Mouse (Mus musculus): ENCODE data around the gene Frmd6.
A peak's percentile ranks its signal among the peaks of the same experiment; 100 is the strongest.

Gene Frmd6

DNA sequence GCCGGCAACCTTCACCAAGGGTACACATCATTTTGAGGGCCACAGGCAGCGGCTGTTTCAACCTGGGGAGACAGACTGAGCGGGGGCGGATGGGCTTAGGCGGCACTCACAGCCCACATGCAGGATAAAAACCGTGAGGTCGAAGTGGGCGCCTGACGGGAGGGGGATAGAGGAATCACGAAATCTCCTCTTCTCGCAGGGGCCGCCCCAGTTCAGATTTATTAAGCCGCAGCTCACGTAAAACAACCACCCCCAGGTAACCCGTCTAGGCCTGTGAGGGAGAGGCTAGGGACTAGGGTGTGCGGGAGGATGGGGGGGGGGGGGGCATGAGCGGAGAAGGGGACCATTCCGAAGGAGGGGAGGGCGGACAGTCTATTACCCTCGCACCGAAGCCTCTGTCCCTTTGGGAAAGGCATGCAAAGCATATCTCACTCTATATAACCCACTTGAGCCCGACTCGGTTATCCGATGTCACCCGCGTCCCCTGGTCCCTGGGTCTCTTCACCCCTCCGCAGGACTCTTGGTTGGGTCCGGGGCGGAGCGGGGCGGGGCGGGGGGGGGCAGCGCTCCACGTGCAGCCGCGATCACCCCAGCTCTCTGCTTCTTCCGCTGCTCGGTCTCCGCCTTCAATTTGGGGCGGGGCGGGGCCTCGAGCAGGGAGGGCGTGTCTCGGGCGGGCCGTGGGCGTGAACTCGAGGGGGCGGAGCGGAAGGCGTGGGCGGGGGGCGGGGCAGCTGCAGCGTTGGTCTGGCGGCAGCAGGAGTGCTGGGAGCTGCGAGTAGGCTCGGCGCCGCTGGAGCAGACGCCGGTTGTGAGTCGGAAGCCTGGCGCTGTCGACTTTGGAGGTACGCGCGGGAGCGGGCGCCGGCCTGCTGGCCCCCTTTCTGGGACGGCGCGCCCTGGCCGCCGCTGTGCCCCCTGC, at the start of gene Frmd6:
Gene Frmd6, plus strand, starts transcription at position 786 of the 922 bp plus-strand sequence.
- peak; percentile 95 to 96 for DNase-seq

DNA sequence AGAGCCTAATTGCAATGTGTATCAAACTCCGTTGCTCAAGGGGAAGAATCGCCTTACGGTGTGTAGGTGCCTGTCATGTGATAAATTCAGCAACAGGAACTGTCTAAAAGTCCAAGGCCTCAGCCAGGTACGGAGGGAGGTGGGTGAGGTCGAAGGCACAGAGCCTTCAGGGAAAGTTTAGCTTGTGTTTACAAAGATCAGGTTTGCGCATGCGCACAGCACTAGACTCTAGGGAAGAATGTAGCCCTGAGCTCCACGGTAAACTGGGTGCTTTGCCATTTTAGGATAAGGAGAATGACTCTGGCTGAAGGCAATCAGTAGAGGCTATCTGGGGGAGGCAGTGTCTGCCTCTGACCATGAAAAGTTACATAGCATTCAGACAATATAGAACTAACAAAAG, 49.7 kb upstream of the Frmd6 start:
- DNase-seq: no peak

DNA sequence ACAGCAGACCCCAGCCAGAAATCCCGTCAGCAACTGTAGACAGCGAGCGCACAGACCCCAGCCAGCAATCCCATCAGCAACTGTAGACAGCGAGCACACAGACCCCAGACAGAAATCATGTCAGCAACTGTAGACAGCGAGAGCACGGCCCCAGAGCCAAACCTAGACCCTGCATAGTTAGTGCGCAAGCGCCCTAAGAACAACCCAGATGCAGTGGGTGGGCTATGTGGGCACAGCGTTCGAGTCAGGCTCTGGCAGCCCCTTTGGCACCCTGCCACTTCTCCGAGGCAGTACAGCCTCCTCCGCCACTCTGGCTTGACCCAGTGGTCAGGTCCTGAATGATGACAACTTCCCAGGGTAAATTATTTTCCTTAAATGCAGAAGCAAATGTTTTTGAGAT, 48.6 kb upstream of the Frmd6 start:
- DNase-seq: no peak

DNA sequence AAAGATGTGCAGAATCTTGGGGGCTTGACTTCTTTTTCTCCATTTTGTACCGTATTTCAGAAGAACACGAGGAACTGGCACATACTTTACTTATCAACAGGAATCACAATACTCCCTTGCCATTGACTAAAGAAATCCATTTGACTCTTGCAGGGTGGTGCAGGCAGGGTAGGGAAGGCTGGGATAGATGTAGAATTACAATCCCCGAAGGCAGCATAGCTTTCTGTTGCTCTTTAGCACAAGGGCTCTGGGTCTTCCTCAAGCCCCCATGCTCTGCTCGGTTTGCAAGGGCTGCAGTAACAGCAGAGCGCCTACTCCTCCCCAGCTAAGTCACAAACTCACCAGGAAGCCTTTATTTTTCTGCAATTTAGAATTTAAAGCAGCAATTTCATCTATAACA, 47.8 kb upstream of the Frmd6 start:
- no peak for DNase-seq

DNA sequence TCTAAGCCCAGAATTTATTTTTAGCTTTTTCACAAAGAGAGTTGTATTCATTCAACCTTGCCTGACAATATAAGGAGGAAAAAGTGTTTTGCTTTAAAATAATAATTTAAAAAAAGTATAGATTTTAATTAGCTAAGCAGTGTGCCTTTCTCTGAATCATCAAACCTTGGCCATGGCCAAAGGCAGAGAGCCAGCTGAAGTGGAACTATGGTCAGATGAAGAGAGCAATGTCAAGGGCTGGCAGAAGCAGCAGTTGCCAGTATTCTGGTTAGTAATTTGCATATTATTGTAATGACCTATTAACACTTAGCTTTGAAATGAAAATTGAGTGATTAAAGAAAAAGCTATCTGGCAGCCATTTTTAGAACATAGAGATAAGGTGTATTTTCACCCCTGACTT, 47.4 kb upstream of the Frmd6 start:
- DNase-seq: no peak

DNA sequence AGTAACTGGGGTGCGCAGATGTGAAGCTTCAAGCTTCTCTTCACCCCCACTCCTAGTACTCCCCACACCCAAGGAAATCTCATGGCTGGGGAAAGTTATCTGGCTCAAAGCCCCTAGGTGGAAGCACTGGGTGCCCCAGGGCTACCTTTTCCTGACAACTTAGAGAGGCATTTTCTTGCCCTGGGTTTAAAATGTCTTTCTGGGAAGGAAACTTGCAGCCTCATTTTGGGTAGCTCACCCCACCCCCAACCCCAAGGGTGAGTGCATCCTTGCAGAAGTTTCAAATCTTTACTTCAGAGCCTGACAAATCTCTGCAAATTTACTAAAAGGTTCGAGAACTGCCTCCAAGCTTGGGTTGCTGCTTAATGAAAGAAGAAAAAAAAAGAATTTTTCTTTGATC, 47.0 kb upstream of the Frmd6 start:
- DNase-seq: no peak

DNA sequence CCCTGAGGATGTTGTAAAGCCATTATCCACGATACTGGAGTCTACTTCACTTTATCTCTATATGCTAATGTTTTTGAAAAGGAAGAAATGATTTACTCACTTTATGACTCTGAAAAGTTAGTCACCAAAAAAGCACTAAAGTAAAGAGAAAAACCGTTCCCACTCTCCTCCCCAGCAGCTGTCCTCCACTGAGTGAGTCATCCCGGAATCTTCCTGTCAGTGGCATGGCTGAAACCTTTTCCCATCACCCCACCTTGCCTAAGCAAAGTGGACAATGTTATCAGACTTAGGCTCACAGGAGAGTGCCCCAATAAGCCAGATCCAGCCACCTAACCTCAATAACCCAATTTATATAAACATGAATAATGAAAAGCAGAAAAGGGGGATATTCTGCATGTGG, 46.6 kb upstream of the Frmd6 start:
- no peak for DNase-seq

DNA sequence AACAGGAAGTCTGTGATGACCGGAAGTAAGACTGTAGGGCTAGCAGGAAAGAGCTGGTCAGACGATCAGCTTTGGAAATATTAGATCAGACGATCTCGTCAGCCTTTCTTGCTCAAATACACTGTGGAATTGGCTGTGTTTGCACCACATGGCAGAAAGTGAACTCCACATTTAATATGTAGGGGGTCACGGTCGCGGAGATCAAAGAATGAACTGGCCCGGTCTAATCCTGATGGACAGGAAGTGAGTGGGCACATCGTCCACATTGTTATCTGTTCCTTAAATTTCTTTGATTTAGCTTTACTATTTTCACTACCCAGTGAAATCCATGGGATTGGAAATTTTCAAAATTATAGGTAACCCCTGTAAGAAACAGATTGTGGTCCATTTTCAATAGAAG, 42.3 kb upstream of the Frmd6 start:
- DNase-seq: no peak

DNA sequence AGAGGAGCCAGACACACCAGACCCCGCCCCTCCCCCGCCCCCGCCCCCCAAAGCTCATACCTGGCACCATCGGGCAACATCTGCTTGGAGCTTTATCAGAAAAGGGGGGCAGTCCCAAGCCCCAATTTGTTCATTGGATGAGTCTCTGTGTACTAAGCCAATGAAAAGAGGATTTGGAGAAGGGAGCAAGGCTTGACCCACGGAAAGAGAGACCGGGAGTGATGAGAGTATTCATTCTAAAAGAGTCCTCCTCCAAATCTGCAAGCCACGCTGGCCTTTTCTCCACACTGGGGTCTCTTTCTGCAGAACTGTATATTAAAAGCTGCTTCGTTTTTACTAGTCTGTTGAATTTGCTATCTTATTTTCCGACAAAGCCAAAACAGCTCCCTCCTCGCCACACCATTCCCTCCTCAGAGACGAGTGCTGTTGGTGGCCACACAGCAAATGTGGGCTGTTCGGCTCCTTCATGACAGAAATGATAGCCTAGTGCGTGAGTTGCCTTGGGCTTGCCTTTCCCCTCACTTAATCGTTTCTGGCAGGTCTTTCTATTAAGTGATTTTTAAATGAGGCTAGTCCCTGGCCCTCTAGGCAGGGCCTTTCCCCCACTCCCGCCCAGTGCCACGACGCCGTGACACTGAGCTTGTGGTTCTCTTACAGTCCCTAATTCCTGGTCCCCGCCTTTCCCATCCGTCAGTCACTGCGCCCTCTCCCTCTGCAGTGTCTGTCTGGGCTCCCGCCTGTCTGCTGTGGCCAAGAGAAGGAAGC, 41.7 kb upstream of the Frmd6 start:
- DNase-seq: no peak

DNA sequence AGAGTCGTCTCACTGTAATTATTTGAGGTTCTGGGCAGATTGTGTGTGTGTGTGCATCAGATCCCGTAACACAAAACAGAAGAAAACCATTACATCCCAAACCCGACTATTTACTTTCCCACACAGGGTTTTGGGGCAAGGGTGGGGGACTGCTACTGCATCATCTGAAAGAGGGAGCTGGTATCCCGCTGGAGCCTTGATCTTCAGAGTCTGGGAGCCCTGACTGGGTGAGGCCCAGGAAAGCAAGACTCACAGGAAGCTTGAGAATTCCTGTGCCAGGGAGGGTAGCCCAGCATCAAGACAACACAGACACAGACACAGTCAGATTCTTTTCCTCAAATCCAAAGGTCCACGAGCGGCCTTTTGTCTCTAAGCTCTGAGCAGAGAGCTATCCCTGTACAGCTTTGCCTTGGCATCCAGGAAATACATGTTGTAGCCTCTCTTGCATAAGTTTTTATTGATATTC, 41.0 kb upstream of the Frmd6 start:
- DNase-seq: no peak

DNA sequence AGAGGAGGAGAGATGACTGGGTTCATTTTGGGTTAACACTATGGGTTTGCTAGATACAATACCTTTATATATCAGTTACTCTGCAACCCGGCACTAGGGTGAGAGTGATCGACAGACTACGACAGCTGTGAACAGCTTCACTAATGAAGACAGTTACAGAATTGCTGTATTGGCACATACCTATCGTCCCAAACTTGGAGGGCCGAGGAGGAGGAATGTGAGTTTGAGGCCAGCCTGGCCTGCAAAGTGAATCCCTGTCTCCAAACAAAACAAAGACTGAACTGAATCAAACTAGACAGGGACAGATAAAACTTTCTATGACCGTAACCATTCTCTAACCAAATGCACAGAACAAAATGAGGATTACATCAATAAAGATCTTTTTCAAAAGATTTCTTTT, 36.0 kb upstream of the Frmd6 start:
- DNase-seq: no peak

DNA sequence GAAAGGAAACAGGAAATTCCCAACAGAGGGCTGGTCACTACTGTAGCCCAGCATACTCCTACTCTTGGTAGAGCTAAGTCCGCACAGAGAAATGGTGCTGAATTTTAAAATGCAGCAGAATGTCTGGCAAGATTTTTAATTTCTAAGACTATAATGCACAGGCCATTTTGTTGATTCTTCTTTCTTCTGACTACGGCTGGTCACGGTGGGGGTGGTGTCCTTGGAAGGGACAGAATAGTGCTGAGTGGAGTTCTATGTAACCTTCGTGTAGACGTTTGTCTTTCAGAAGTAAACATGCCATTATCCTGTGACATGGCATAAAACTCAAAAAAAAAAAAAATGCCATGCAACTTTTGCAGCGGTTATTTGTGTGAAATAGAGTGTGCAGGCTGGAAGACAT, 32.0 kb upstream of the Frmd6 start:
- no peak for DNase-seq

DNA sequence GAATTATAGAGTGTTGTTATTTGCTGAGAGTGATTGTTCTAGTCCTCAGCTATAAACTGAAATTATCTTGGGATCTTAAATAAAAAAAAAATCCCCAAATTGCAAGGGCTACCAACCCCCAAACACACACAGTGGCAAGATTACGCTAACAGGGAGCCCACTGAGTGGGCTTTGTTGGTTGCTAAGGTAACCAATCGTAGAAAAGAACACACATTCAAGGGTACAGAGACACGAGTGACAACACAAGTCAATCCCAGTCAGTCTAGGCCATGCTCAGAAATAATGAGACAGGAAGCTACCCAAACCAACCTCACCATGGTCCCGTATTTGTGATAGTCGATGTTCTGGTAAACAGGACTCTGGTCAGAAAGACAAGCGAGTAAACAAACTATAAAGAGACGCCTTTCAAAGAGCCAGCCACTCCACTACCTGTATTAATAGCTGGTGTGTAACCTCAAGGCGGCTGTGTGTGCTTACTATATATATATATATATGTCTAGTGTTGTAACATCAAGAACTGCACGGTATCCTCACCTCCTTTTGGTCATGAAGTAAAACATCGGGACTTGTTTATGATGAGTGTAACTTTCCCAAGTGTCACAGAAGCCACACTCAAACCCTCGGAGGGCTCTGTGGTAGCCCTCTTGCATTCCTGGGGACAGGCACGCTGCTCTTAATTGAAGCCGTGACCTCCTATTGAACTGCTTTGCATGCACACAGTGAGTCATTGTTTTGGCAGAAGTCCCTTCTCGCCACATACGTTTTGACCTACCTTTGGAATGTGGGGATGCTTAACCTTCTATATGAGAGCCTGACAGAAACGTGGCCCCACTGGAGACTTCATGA, 30.5 kb upstream of the Frmd6 start:
- no peak for DNase-seq

DNA sequence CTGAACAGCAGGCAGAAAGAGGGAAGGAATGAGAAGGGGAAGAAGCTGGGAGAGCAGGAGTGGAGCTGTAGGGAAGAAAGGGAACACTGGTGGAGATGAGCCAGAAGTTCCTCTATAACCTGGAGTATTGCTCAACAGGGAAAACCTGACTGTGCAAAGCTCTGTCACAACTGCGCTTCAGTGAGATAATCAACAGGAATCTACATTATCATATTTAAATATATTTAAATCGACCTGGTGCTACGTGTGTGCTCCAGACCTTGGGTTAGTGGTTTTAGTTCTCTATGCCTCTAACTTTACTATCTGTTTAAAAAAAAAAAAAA, 30.0 kb upstream of the Frmd6 start:
- no peak for DNase-seq

DNA sequence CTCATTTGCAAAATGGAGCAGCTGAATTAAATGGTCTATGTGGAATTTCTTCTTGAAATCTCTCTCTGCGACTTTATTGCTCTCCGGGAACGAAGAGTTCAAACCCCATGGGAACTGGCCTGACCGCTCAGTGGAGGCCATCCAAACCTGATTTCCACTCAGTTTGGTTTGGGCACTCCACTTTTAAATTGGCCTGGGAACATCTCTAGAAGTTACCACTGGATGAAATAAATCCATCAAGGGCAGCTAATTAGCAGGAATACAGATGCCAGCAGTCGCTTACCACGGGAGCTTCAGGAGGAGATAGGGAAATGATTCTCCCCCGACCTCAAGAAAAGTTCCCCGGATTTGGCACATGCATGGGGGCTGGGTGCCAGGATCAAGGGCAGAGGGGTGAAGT, 26.8 kb upstream of the Frmd6 start:
- DNase-seq: no peak

DNA sequence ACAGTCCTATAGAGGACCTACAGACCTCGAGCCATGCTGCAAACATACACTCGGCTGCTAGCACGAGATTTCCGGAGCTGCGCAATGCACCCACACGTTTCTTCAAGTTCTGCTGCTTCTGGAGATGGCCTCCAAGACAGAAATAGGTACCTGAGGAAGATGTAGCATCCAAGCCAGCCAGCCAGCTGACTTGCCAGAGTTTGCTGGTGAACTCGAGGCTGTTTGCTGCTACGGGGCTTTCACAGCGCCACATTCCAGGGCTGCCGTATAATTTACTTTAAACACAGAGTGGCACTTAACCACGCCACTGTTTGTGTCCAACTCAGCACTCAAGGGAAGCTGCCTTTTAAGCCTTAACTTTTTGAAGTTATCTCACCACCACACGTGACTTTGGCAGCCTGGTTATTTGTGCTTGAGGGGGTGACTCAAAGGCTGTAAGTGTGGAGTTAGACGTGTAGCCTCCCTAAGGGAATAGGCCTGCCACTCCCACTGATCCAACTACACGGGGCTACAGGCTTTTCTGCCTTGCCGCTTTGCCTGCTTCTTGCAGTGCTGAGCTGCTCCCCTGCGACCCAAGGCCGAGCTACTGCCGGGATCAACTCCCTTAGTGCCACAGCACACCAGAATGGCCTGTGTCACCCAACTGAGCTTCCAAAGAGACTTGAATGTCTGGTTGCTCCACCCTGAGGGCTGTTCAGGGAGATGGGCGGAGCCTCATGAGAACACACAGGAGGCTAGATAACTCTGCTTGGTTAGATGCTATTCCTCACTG, 25.9 kb upstream of the Frmd6 start:
- no peak for DNase-seq

DNA sequence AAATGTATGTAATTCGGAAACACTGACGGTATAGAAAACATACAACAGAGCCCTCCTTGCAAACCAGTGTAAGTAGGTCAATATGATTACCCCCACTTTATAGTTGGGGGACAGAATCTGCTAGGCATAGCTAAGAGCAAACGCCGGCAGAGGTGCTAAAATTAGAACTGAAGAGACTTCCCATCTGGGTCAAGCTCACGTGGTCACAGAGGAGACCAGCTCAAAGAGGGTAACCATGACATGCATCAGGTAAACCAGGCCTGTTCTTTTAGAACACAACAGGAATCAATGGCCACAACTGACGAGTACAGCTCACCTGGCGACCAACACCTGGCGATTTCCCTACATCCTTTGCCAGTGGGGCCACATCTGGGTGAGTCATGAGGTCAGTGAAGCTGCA, 25.2 kb upstream of the Frmd6 start:
- DNase-seq: no peak

DNA sequence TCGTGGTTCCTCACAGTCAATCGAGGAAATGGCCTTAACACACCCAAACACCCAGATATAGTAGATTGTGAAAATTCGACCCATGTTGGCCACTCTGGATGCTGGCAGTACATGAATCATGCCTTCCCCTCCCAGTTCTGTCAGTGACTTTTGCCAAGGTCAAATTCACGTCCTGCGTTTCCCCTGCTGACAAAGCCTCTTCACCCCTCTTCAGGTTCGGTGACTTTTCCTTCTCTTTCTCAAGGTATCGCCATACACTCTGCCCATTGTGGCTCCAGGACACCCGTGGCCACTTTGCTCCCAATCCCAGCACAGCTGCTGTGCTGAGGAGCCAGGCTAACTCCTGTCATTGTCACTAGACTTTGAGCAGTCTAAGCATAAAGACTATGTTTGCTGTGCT, 24.0 kb upstream of the Frmd6 start:
- DNase-seq: no peak

DNA sequence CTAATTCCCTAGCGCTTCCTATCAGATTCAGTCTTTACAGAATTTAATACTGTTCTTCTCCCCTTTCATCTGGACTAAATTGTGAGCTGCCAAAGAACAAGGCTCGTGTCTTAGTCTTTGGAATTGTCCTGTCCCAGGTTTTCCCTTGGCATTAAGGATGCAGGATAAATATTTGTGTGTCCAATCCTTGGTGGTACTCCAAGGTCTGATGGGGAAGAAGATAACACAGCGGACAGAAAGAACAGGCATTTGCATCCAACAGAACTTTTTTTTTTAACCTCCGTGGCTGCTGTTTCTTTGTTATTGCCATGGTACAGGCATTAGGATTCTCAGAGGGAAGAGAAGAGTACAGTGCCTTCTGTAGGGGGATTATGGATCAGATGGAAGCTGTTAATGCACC, 21.8 kb upstream of the Frmd6 start:
- DNase-seq: no peak

DNA sequence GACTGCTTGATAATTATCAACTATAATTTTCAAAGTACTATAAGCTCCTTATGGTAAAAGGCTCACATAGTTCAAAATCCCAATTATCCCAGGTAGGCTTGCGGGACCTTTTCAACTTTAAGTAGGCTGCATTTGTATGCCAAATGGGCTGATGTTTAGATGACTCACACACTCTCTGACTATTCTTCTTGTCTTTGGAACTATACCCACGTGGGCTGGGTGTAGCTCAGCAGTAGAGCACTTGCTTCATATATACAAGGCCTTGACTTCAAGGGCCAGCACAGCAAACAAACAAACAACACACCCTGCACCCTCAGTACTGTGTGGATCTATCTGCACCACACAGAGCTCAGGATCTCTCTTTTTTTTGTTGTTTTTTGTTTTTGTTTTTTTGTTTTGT, 20.3 kb upstream of the Frmd6 start:
- DNase-seq: no peak

DNA sequence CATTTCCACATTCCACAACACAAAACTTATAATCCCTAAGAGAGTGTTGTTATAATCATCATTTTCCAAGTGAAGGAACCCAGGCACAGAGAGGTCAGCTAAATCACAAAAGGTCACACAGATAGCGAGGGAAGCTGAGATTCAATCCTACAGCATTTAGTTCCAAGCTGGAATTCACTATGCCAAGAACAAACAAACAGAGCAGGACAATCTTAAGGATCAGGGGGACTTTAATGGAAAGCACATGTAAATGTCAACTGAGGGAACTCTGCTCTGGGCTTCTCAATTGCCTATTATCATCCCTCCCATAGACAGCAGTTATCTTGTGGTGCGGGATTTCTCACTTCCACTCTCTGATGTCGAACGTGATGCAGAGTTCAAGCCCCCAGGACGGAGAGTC, 17.8 kb upstream of the Frmd6 start:
- DNase-seq: no peak

DNA sequence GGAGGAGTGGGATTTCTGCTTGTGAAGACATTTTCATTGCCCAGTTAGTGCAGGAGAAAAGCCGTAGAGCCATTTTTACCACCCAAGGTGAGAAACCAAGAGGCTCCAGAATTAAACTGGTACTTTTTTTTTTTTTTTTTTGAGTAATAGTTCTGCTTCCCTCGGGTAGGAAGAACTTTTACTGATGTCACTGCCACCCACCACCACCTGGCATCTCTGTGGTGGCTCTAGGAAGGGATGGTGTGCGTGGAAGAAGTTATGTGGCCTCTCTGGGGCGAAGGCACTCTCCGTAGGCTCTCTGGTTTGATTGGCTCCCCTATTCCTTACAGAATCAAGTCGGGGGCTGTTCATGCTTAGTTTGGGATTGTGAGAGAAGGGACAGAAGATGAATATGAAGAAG, 17.3 kb upstream of the Frmd6 start:
- no peak for DNase-seq

DNA sequence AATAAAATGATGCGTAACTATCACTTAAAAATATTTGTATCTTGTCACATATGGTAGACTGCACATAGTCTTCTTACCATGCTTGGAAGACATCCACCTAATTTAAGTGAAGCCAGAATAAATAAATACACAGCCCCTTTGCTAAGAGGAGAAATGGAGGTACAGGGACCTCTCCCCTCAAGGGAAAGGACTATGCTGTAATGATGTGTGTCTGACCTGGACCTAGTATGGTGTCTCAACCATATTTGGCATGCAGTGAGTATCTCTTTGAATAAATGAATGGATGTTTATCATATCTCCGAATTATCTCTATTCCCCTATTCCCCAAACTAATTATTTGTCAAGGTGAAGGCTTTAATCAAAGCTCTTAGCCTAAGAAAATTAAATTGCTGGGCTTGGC, 15.4 kb upstream of the Frmd6 start:
- DNase-seq: no peak

Data from thymus, postnatal 36 days (tissue).